8 mouse cellular contexts compared by ENCODE assay signal in the genomic region with DNA sequence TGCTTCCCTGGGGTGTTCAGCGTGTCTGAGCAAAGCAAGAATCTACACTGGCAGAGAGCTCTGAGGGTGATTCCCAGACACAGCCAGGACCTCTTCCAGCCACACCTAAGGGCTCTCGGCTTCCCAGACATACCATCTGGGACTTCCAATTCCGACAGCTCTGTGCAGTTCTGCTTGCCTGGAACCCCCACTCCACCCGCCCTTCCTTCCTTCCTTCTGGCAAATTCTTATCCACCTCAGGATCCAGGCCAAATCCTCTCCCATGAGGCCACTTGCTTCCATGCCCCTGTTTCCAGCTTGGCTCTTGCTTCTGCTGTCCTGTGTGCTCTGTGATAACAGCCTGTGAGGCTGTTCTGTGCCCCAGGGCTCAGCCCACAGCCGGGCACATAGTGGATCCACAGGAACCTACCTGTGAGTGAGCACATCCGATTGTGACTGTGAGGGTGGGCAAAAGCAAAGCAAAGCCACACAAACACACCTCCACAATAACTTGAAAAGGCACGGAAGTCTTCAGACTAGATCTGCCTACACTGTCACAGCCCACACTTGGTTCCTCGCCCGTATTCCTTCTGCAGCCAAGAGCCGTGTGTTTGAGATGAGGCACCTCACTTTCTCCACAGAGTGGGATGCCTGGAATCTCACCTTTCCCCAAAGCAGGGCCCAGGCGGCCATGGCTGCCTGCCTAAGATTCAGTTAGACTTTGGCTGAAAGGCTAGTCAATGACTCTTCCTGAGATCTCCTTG. TPM values are rescaled to one million over a fixed set of nuclear protein-coding genes. Genes with fewer than 3 reads are reported as not detected.
DNase-seq lines count a peak whose midpoint lies in the region; ATAC-seq and TF ChIP-seq lines count a peak whose summit lies in the region.

No protein-coding gene starts in this region.

- no peak for TF ChIP-seq CTCF in brain, embryonic 14.5 days (IDR thresholded peaks at IDR 0.05; ENCODE audit: borderline replicate concordance, extremely low read depth, insufficient read depth, insufficient read length)
- no peak for TF ChIP-seq CTCF in liver, postnatal 0 days (IDR thresholded peaks at IDR 0.05; ENCODE audit: low read depth)

- H3K36me3 ChIP-seq in kidney, embryonic 15.5 days, result no peaks in the 10 kb centered on the region; the same call in 1 of the 2 replicates
- H3K36me3 ChIP-seq in heart, embryonic 10.5 days, result no peaks in the 10 kb centered on the region
- no peaks in the 10 kb centered on the region for H3K36me3 ChIP-seq in liver, postnatal 0 days (replicated peaks; ENCODE audit: insufficient read depth, low read length)
- no peaks in the 10 kb centered on the region for H3K36me3 ChIP-seq in midbrain, embryonic 16.5 days (ENCODE audit: control insufficient read depth, insufficient read depth, low read length)

- no peak for TF ChIP-seq EP300 in liver, postnatal 0 days (IDR thresholded peaks at IDR 0.05; ENCODE audit: low read depth)

- H3K4me3 ChIP-seq in kidney, embryonic 15.5 days (replicated peaks), result no peak overlapping the region
- no peak overlapping the region for H3K4me3 ChIP-seq in heart, embryonic 10.5 days
- H3K4me3 ChIP-seq in liver, postnatal 0 days (ENCODE audit: low read depth, low read length), result no peak overlapping the region
- H3K4me3 ChIP-seq in midbrain, embryonic 16.5 days (ENCODE audit: low read depth, low read length), result no peak overlapping the region

- H3K9me3 ChIP-seq in kidney, embryonic 15.5 days (replicated peaks), result no peaks in the 10 kb centered on the region
- H3K9me3 ChIP-seq in heart, embryonic 10.5 days, result no peaks in the 10 kb centered on the region
- H3K9me3 ChIP-seq in liver, postnatal 0 days (ENCODE audit: low read length), result peaks cover 6% of the 10 kb centered on the region
- H3K9me3 ChIP-seq in midbrain, embryonic 16.5 days (replicated peaks; ENCODE audit: control insufficient read depth, low read length, poor library complexity, severe bottlenecking), result no peaks in the 10 kb centered on the region

- 83% methylated on average over 11 of the region's 11 CpGs for WGBS in kidney, embryonic 15.5 days
- 86% methylated on average over 11 of the region's 11 CpGs for WGBS in heart, embryonic 10.5 days
- 75% methylated on average over 11 of the region's 11 CpGs for WGBS in liver, postnatal 0 days (ENCODE audit: insufficient replicate concordance)
- WGBS in midbrain, embryonic 16.5 days, result 80% methylated on average over 11 of the region's 11 CpGs

- TF ChIP-seq POLR2A in brain, embryonic 14.5 days (IDR thresholded peaks at IDR 0.05; ENCODE audit: borderline replicate concordance, extremely low read depth, insufficient read depth, insufficient read length, poor library complexity, severe bottlenecking), result no peak

- H3K27me3 ChIP-seq in kidney, embryonic 15.5 days, result no peaks in the 10 kb centered on the region
- H3K27me3 ChIP-seq in heart, embryonic 10.5 days (ENCODE audit: insufficient read depth, poor library complexity, severe bottlenecking), result no peaks in the 10 kb centered on the region; the same call in 1 of the 2 replicates
- H3K27me3 ChIP-seq in liver, postnatal 0 days (ENCODE audit: insufficient read depth, low read length), result no peaks in the 10 kb centered on the region
- H3K27me3 ChIP-seq in midbrain, embryonic 16.5 days (ENCODE audit: control insufficient read depth, insufficient read depth, low read depth, low read length), result no peaks in the 10 kb centered on the region

- H3K4me1 ChIP-seq in kidney, embryonic 15.5 days, result peaks cover 12% of the 10 kb centered on the region
- peaks cover 14% of the 10 kb centered on the region for H3K4me1 ChIP-seq in heart, embryonic 10.5 days
- H3K4me1 ChIP-seq in liver, postnatal 0 days (ENCODE audit: insufficient read depth), result no peaks in the 10 kb centered on the region
- H3K4me1 ChIP-seq in midbrain, embryonic 16.5 days (ENCODE audit: control insufficient read depth, insufficient read depth, low read length), result no peaks in the 10 kb centered on the region

- ATAC-seq in kidney, embryonic 15.5 days (replicated peaks; ENCODE audit: low FRiP score), result no peak
- no peak for ATAC-seq in liver, postnatal 0 days
- ATAC-seq in midbrain, embryonic 16.5 days, result no peak

- DNase-seq in kidney, adult 11 months, result peak; percentile 41
- peak; percentile 68 for DNase-seq in brain, embryonic 14.5 days (ENCODE audit: low read depth)
- DNase-seq in heart, embryonic 10.5 days (ENCODE audit: low spot score), result no peak
- peak; percentile 76 for DNase-seq in left cerebral cortex, postnatal 4 days
- no peak for DNase-seq in liver, postnatal 0 days
- DNase-seq in layer of hippocampus, postnatal 14 days (ENCODE audit: low spot score in 2 of 2), result no peak

- no peak overlapping the region for H3K27ac ChIP-seq in kidney, embryonic 15.5 days
- H3K27ac ChIP-seq in heart, embryonic 10.5 days, result 0 out of 2 replicates have a peak overlapping the region, but pooled peaks have one; percentile 3
- no peak overlapping the region for H3K27ac ChIP-seq in liver, postnatal 0 days (ENCODE audit: low read depth)
- no peak overlapping the region for H3K27ac ChIP-seq in midbrain, embryonic 16.5 days (ENCODE audit: low read length)

- no peak overlapping the region for H3K9ac ChIP-seq in kidney, embryonic 15.5 days
- no peak overlapping the region for H3K9ac ChIP-seq in liver, postnatal 0 days (replicated peaks)
- no peak overlapping the region for H3K9ac ChIP-seq in midbrain, embryonic 16.5 days (ENCODE audit: low read depth, low read length)

- no peak overlapping the region for H3K4me2 ChIP-seq in kidney, embryonic 15.5 days
- no peak overlapping the region for H3K4me2 ChIP-seq in liver, postnatal 0 days (ENCODE audit: low read depth, low read length)
- H3K4me2 ChIP-seq in midbrain, embryonic 16.5 days (ENCODE audit: low read length), result no peak overlapping the region

- intact Hi-C loops in left cerebral cortex, postnatal 4 days (cut with DNase I), result no loop called here

RNA-seq across cellular contexts. Expression of a gene that starts 43.9 kb away (rescaled TPM):
- 21.9 and 24.0 TPM in 2 replicates for polyA plus RNA-seq in kidney, embryonic 15.5 days (2015; fragmentation: Nextera tagmentation; extraction: Ambion mirVana)
- polyA plus RNA-seq in brain, embryonic 14.5 days (2012; rRNA removed), result 11.9 and 17.2 TPM in 2 replicates
- 1.1 and 1.5 TPM in 2 replicates for polyA plus RNA-seq in heart, embryonic 10.5 days (2016; fragmentation: Nextera tagmentation; extraction: Ambion mirVana)
- total RNA-seq in left cerebral cortex, postnatal 4 days (2021), result 10 to 100 TPM; 24.6 to 26.5 TPM
- polyA plus RNA-seq in liver, postnatal 0 days (2015; fragmentation: Nextera tagmentation; extraction: Ambion mirVana), result 0.28 and 0.50 TPM in 2 replicates
- polyA plus RNA-seq in midbrain, embryonic 16.5 days (2015; fragmentation: Nextera tagmentation; extraction: Ambion mirVana), result 3.4 and 5.3 TPM in 2 replicates
- total RNA-seq in layer of hippocampus, postnatal 14 days (2021), result 10 to 100 TPM; 13.9 to 15.1 TPM

Comparison
In these comparisons a context has a peak if more than half of its experiments do, and no peak if none do; other contexts are left out.
1. DNase-seq: peak in kidney, adult 11 months (single experiment), brain, embryonic 14.5 days (single experiment) and left cerebral cortex, postnatal 4 days (single experiment); none in heart, embryonic 10.5 days (single experiment), liver, postnatal 0 days (single experiment) and layer of hippocampus, postnatal 14 days (0 of 2).